Mouse (Mus musculus) cortical plate, adult 2 months (tissue): ENCODE results near the gene Paqr9. TPM values are rescaled to one million over a fixed set of nuclear protein-coding genes. Genes with fewer than 3 reads are reported as not detected.

Source experiments
- H3K27ac ChIP-seq: fragments of 200-500 bp; 2 replicates; pipeline ENCODE4 v1.5.1; 2012; ENCODE audit warnings: low read length, control low read depth, inconsistent platforms; ENCODE audit not compliant: insufficient read depth
- H3K4me1 ChIP-seq: fragments of 200-500 bp; 2 replicates; pipeline ENCODE4 v1.6.1; 2011; ENCODE audit warnings: low read length; ENCODE audit not compliant: control insufficient read depth, insufficient read depth
- H3K4me3 ChIP-seq: fragments of 200-500 bp; 2 replicates; pipeline ENCODE4 v1.5.1; 2011; ENCODE audit warnings: mild to moderate bottlenecking, low read length, control low read depth; ENCODE audit not compliant: insufficient read depth
- CTCF ChIP-seq: fragments of 200-500 bp; IDR thresholded peaks from 2 replicates; pipeline ENCODE4 v1.5.1; 2011; ENCODE audit warnings: mild to moderate bottlenecking, control low read depth, low read length; ENCODE audit not compliant: insufficient read depth; ENCODE audit errors: extremely low read depth
- POLR2A ChIP-seq: fragments of 200-500 bp; IDR thresholded peaks from 2 replicates; pipeline ENCODE4 v1.6.1; 2011; ENCODE audit warnings: mild to moderate bottlenecking, low read length, control low read depth; ENCODE audit not compliant: insufficient read depth; ENCODE audit errors: extremely low read depth
- polyA plus RNA-seq: library from polyadenylated mRNA; depleted of rRNA; stranded (reverse); fragments of >200 nt; gene quantifications from 2 replicates; pipeline ENCODE4 v1.2.3, GENCODE M21; 2012

The Paqr9 gene
- polyA plus RNA-seq, 1 experiment = 18.0 TPM

DNA sequence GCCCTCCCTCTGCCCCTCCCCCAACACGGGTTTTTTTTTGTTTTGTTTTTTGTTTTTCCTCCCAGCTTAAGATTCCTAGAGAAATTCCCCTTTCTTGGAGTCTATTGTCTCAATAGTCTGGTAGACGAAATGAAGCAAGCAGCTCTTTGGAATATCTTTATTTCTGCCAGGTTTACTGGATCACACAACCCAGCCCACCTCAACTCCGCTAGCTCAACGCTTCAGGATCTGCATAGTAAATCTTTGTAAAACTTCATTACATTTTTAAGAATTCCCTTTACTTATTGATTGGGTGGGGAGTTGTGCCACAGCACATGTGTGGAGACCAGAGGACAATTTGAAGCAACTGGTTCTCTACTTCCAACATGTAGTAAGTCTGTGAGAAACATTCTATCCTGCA is 11.1 kb downstream of the Paqr9 start:
- H3K27ac ChIP-seq = no peak overlapping the region
- TF ChIP-seq CTCF (no peak), POLR2A (no peak)
- H3K4me1 ChIP-seq = peaks cover 1% of the 10 kb centered on the region; the same call in 1 of the 2 replicates
- no peak overlapping the region for H3K4me3 ChIP-seq

DNA sequence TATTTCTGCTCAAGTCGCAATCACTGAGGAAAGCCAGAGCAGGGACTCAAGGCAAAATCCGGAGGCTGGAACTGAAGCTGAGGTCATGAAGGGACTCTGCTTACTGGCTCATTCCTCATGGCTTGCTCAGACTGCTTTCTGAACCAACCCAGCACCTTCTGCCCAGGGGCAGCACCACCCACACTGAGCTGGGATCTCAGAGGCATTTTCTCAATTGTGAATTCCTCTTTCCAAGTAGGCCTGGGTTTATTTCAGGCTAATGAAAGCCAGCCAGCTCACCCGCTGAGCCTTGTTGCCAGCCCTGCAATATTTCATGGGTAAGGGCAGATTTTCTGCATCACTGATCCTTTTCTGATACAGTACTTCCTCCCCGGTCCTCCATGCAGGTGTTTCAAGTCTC is 12.0 kb downstream of the Paqr9 start:
- TF ChIP-seq POLR2A (no peak), CTCF (no peak)
- no peak overlapping the region for H3K27ac ChIP-seq
- H3K4me3 ChIP-seq = no peak overlapping the region
- peaks cover 1% of the 10 kb centered on the region; the same call in 1 of the 2 replicates for H3K4me1 ChIP-seq

DNA sequence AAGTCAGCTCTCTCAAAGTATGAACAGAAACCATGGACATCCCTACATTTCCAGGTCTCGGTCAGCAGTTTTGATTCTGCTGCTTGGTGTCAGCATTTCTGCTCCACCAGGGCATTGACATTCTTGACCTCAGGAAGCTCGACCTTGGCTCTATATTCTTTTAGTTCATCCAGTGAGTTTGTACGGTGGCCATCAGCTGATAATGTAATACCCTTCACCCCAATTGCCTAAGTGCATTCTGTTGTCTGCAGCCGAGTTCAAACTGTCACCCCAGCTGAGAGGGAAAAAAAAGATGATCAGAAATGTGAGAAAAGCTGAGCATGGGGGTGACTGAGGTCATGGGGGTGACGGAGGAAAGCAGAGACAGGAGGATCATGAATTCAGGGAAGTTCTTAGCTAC is 13.1 kb downstream of the Paqr9 start:
- Histone ChIP-seq H3K27ac (no peak overlapping the region), H3K4me3 (no peak overlapping the region), H3K4me1 (peaks cover 1% of the 10 kb centered on the region; the same call in 1 of the 2 replicates)
- TF ChIP-seq CTCF (no peak), POLR2A (no peak)

DNA sequence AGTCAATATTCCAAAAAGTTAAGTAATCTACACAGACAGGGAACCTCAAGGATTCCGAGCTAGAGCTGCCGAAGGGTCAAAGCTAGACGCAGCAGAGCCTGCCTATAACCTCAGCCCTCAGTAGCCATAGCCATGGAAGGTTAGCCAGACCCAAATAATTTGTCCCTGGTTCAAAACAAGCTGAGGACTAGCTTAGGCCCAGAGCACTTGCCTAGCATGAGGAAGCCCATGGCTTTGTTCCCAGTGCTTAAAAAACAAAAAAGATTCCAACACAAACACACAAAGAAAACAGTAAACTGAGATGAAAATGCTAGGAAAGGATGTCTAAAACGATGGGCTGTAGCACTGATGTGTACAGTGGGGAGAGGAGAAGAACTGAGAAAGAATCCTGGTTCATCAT is 14.7 kb downstream of the Paqr9 start:
- H3K4me3 ChIP-seq = no peak overlapping the region
- H3K4me1 ChIP-seq = peaks cover 1% of the 10 kb centered on the region; the same call in 1 of the 2 replicates
- TF ChIP-seq POLR2A (no peak), CTCF (no peak)
- no peak overlapping the region for H3K27ac ChIP-seq

GRCm38 (mm10) chr9:95577502-95577901 is 18.0 kb downstream of the Paqr9 start:
- peaks cover 3% of the 10 kb centered on the region for H3K4me1 ChIP-seq
- H3K4me3 ChIP-seq = no peak overlapping the region
- no peak for TF ChIP-seq CTCF
- no peak for TF ChIP-seq POLR2A
- H3K27ac ChIP-seq = no peak overlapping the region

GRCm38 (mm10) chr9:95578366-95578895 is 19.0 kb downstream of the Paqr9 start:
- Histone ChIP-seq H3K4me1 (peaks cover 3% of the 10 kb centered on the region), H3K27ac (no peak overlapping the region), H3K4me3 (no peak overlapping the region)
- TF ChIP-seq POLR2A (no peak), CTCF (no peak)

DNA sequence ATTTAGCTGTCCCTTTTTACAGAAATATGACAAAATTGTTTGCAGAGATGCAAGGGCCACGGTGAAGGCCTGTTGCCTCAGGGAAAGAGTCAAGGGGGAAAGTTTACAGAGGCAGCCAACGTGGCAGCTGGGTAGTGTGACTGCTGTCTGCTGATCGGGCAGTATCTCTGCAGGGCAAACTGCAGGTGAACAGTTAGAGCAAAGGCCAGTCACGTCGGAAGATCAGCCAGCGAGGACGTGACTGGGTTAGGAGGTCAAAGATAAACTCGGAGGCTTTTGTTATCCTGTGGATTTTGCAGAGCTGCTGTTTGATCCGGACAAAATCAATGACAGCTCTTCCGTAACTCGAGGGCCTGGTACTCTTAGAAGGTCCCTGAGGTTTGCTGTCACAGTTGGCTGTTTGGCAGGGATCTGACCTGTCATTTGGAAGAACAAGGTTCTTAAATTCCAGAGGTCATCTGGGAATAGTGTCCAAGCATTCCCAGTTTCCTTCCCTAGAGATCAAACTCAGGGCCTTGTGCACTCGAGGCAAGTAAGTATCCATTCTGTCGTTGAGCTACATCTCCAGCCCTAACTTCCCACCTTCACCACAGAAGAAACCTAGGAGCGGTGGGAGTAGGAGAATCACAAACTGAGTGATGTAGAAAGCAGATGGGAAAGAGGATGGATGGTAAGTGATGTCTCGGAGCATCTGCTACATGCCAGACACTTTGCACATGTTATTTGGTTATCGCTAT is 21.7 kb downstream of the Paqr9 start:
- TF ChIP-seq POLR2A (no peak), CTCF (no peak)
- H3K4me3 ChIP-seq = no peak overlapping the region
- H3K4me1 ChIP-seq = peaks cover 1% of the 10 kb centered on the region
- H3K27ac ChIP-seq = no peak overlapping the region

DNA sequence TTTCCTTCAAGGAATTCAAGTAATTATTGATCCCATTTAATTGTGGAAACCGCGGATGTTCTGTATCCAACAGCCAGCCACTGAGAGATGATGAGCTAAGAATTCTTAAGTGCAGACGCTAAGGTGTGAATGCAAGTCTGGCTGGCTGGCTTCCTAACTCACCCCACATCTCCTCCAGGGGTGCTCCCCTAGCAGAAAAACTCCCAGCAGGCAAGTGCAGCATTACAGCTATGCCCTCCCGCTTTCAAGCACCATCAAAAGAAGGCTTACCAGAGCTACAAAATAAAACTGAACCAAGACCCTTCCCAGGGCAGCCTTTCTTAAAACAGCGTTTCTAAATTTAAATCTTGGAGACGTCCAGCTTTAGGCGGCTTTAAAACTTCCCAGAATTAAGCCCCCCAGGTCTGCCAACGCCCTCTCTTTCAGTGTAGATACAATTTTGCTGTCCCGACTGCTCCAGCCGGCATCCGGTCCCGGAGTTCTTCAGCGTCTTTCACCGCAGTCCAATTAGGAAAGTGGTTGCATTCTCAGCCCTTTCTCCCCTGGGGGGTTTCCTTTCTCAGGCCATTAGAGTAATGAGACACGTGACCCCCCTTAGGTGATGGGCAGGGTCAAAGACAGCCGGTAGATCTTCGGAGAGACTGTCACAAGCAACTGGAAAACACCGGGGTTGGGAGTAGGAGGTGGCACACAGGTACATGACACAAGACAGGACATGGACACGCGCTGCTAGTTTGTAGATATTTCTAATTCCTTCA is 22.5 kb downstream of the Paqr9 start:
- Histone ChIP-seq H3K4me1 (peaks cover 1% of the 10 kb centered on the region), H3K27ac (no peak overlapping the region), H3K4me3 (no peak overlapping the region)
- TF ChIP-seq POLR2A (no peak), CTCF (no peak)

DNA sequence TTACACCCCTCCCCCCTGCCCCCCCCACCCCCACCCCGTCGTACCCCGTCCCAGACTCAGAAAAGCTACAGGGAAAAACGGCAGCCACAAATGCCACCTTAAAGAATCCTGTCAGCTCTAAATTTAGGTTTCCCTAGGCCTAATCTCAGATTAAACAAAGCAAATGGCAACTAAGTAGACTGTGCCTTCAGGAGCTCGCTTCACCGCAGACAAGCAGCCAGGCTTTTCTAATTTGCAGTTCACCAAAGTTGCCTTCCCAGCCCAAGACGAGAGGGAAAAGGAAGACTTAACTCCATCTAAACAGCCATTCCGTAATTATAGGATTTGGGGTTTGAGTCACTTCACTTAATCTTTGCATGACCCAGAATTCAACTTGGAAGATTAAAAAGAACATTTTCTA is 23.1 kb downstream of the Paqr9 start:
- no peak for TF ChIP-seq POLR2A
- TF ChIP-seq CTCF = no peak
- Histone ChIP-seq H3K4me3 (no peak overlapping the region), H3K27ac (no peak overlapping the region), H3K4me1 (peaks cover 1% of the 10 kb centered on the region)

DNA sequence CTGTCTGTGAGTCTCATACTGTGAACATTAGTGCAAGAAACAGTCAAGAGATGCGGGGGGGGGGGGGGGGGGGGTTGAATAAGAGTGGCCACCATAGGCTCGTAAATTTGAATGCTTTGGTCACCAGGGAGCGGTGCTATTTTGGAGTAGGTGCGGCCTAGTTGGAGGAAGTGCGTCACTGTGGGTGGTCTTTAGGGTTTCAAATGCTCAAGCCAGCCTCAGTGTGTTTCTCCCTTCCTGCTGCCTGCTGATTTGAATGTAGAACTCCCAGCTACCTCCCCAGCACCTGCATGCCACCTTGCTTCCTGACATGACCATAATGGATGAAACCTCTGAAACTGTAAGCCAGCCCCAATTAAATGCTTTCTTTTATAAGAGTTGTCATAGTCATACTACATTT is 26.6 kb downstream of the Paqr9 start:
- no peak overlapping the region for H3K27ac ChIP-seq
- TF ChIP-seq POLR2A = no peak
- TF ChIP-seq CTCF = no peak

More for the DNA sequence above, 26.6 kb downstream of the Paqr9 start:
- peaks cover 1% of the 10 kb centered on the region for H3K4me1 ChIP-seq
- no peak overlapping the region for H3K4me3 ChIP-seq
